Mouse (Mus musculus): ENCODE data around the gene Prdx6b. TPM values are rescaled to one million over a fixed set of nuclear protein-coding genes. Genes with fewer than 3 reads are reported as not detected.

Gene Prdx6b
- not detected in 2 replicates for polyA plus RNA-seq (2021; fragmentation: Nextera tagmentation)
- long read RNA-seq, experiment 1: 0 reads
- long read RNA-seq, experiment 2: 0 reads

DNA sequence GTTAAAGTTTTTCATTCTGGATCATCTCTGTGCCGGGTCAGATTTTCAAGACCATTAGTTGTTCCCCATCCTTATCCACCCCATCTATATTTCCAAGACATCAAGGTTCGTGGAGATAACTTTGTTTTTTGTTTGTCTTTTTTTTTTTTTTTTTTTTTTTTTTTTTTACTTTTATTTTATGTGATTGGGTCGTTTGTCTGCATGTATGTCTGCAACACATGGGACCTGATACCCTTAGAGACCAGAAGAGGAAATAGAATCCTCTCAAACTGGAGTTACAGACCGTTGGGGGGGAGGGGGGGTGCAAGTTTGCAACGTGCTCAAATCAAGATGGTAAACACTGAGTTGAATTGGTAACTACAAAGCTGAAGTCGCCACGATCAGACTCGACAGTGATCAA, at the start of gene Prdx6b:
Gene Prdx6b, plus strand, starts transcription at position 301 of the 400 bp plus-strand sequence.

DNA sequence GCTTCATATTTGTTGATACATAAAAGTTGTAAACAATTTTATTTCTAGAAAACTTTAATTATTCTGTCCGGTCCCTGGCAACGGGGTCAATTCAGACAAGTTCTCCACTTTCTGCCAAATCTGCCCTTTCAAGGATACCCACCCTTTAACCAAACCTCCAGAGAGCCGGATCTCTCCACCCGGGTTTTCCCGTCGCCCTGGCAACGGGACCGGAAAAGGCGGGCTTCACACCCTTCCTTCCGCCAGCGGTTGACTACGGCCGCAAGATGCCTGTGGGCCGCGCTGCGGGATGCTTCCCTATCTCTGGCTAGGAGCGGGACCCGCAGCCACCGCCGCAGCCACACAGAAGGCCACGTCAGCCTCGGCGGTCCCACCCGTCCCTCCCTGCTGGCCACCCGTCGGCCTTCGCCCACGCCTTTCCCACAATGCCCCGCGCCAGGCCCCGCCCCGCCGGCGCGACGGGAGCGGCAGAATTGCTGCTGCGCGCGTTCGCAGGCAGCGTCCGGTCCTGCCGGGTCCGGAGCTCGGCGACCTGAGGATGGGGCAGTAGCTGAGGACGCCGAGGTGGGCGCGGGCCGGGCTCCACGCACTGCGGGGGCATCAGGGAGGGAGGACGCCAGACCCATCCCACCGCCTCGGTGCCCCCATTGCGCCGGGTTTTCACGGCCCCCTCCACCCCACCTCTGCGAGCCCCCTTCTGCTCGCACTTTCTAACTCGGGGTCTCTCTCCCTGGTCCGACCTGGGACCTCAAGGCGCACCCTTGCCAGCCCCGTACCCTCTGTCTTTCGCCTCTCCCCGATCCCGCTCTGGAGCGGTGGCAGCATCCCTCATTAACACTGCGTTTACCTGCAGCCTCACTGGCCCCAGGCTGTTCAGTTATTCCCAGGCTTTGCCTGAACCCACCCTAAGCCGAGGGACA, 23.2 kb downstream of the Prdx6b start, which contains the start of gene Dnajc10:
Gene Dnajc10, plus strand, starts transcription at position 225 of the 920 bp plus-strand sequence.

Other genes with a start within 250 kb of the Prdx6b start
- 92.1 and 103 TPM in 2 replicates for gene Pde1a, start 163.0 kb upstream of the Prdx6b start, polyA plus RNA-seq (2021; fragmentation: Nextera tagmentation)
- 25.4 and 28.5 TPM in 2 replicates for gene Dnajc10, start 23.0 kb downstream of the Prdx6b start, polyA plus RNA-seq (2021; fragmentation: Nextera tagmentation)
- gene Frzb, start 155.2 kb downstream of the Prdx6b start, polyA plus RNA-seq (2021; fragmentation: Nextera tagmentation): 11.6 and 13.0 TPM in 2 replicates